Mouse (Mus musculus) heart, adult 2 months (tissue): ENCODE data around the gene Inhba.

Source experiments
- CTCF ChIP-seq: fragments of 200-600 bp; IDR thresholded peaks from 2 replicates; pipeline ENCODE4 v1.8.1; 2022; ENCODE audit warnings: antibody characterized with exemption, mild to moderate bottlenecking, moderate library complexity
- POLR2A ChIP-seq: fragments of 200-500 bp; IDR thresholded peaks from 2 replicates; pipeline ENCODE4 v1.6.1; 2011; ENCODE audit warnings: mild to moderate bottlenecking, low read depth, low read length, control low read depth; ENCODE audit not compliant: insufficient read depth

- TF ChIP-seq CTCF (peak; percentile 72), POLR2A (no peak)
Observed at GRCm38 (mm10) chr13:16020659-16021058, 9.0 kb downstream of the Inhba start.
